ENCODE assay signal across 9 mouse cellular contexts in genomic region chr12:8327675-8328053, GRCm38 (mm10). TPM values are rescaled to one million over a fixed set of nuclear protein-coding genes. Genes with fewer than 3 reads are reported as not detected.
DNase-seq lines count a peak whose midpoint lies in the region; ATAC-seq and TF ChIP-seq lines count a peak whose summit lies in the region.
"Had no signal": no experiment of that assay in that cellular context is flagged by ENCODE, and none has a peak within 500 bp of the region (broad histone marks: within the 10 kb centered on the region; RNA-seq: fewer than 3 reads in every experiment).

No protein-coding gene starts in this region.

- 87% methylated on average over 1 of the region's 1 CpGs for WGBS in heart, embryonic 15.5 days
- WGBS in forebrain, embryonic 16.5 days, result 65% methylated on average over 1 of the region's 1 CpGs
- 62% methylated on average over 1 of the region's 1 CpGs for WGBS in midbrain, embryonic 12.5 days
- WGBS in thymus, adult 2 months, result 79% methylated on average over 1 of the region's 1 CpGs

- ATAC-seq in heart, embryonic 15.5 days (replicated peaks; ENCODE audit: insufficient number of reproducible peaks, insufficient read depth, low FRiP score, low read depth), result no peak
- ATAC-seq in forebrain, embryonic 16.5 days, result no peak
- no peak for ATAC-seq in midbrain, embryonic 12.5 days (ENCODE audit: low FRiP score, low read depth)

- no peak overlapping the region for H3K4me3 ChIP-seq in heart, embryonic 15.5 days
- H3K4me3 ChIP-seq in brown adipose tissue, adult 24 weeks (ENCODE audit: insufficient read depth, low read depth, low read length), result no peak overlapping the region
- H3K4me3 ChIP-seq in forebrain, embryonic 16.5 days (replicated peaks; ENCODE audit: low read length), result no peak overlapping the region
- no peak overlapping the region for H3K4me3 ChIP-seq in midbrain, embryonic 12.5 days
- H3K4me3 ChIP-seq in thymus, adult 2 months (ENCODE audit: control insufficient read depth, insufficient read depth, low read length), result no peak overlapping the region

- H3K27ac ChIP-seq in heart, embryonic 15.5 days, result peak overlapping the region; percentile 8; the same call in 1 of the 2 replicates
- peak overlapping the region; percentile 82 for H3K27ac ChIP-seq in brown adipose tissue, adult 24 weeks (replicated peaks; ENCODE audit: low read depth, low read length)
- peak overlapping the region; percentile 78 for H3K27ac ChIP-seq in forebrain, embryonic 16.5 days (ENCODE audit: low read length)
- H3K27ac ChIP-seq in midbrain, embryonic 12.5 days (replicated peaks), result peak overlapping the region; percentile 54
- H3K27ac ChIP-seq in thymus, adult 2 months (ENCODE audit: control insufficient read depth, insufficient read depth, low read length), result no peak overlapping the region

- no peak overlapping the region for H3K4me2 ChIP-seq in heart, embryonic 15.5 days
- no peak overlapping the region for H3K4me2 ChIP-seq in forebrain, embryonic 16.5 days (ENCODE audit: low read length)
- H3K4me2 ChIP-seq in midbrain, embryonic 12.5 days (replicated peaks), result no peak overlapping the region

- H3K9ac ChIP-seq in heart, embryonic 15.5 days, result no peak overlapping the region
- H3K9ac ChIP-seq in forebrain, embryonic 16.5 days (replicated peaks; ENCODE audit: low read depth, low read length), result peak overlapping the region; percentile 45
- peak overlapping the region; percentile 28; the same call in 1 of the 2 replicates for H3K9ac ChIP-seq in midbrain, embryonic 12.5 days (replicated peaks)

- peaks cover 25% of the 10 kb centered on the region for H3K4me1 ChIP-seq in heart, embryonic 15.5 days (replicated peaks)
- peaks cover 9% of the 10 kb centered on the region for H3K4me1 ChIP-seq in brown adipose tissue, adult 24 weeks (ENCODE audit: control insufficient read depth, insufficient read depth, insufficient read length, low read length)
- peaks cover 28% of the 10 kb centered on the region for H3K4me1 ChIP-seq in forebrain, embryonic 16.5 days (replicated peaks; ENCODE audit: control insufficient read depth, insufficient read depth, low read length)
- H3K4me1 ChIP-seq in midbrain, embryonic 12.5 days, result peaks cover 20% of the 10 kb centered on the region
- H3K4me1 ChIP-seq in thymus, adult 2 months (replicated peaks; ENCODE audit: control insufficient read depth, insufficient read depth, low read length), result no peaks in the 10 kb centered on the region

- peaks cover 10% of the 10 kb centered on the region; the same call in 1 of the 2 replicates for H3K36me3 ChIP-seq in heart, embryonic 15.5 days
- peaks cover 3% of the 10 kb centered on the region; the same call in 1 of the 2 replicates for H3K36me3 ChIP-seq in forebrain, embryonic 16.5 days (ENCODE audit: control insufficient read depth, insufficient read depth)
- H3K36me3 ChIP-seq in midbrain, embryonic 12.5 days, result peaks cover 12% of the 10 kb centered on the region; the same call in 1 of the 2 replicates
- H3K36me3 ChIP-seq in thymus, adult 2 months (ENCODE audit: control insufficient read depth, insufficient read depth, low read length), result no peaks in the 10 kb centered on the region

- TF ChIP-seq POLR2A in thymus, adult 2 months (IDR thresholded peaks at IDR 0.05; ENCODE audit: control insufficient read depth, extremely low read depth, insufficient read depth, low read length, poor library complexity), result no peak

- no peak for TF ChIP-seq CTCF in thymus, adult 2 months (IDR thresholded peaks at IDR 0.05; ENCODE audit: borderline replicate concordance, control insufficient read depth, extremely low read depth, insufficient read depth, low read length, poor library complexity)

- DNase-seq in heart, adult 18-20 months, result no peak
- no peak for DNase-seq in Muller cell, postnatal 12 days (ENCODE audit: inconsistent ontology term)
- no peak for DNase-seq in thymus, adult 2 months
- DNase-seq in adrenal gland, adult 8-10 months, result no peak

- H3K27me3 ChIP-seq in heart, embryonic 15.5 days, result no peaks in the 10 kb centered on the region
- no peaks in the 10 kb centered on the region for H3K27me3 ChIP-seq in forebrain, embryonic 16.5 days (replicated peaks; ENCODE audit: control insufficient read depth, insufficient read depth, low read length)
- H3K27me3 ChIP-seq in midbrain, embryonic 12.5 days, result no peaks in the 10 kb centered on the region
- no peaks in the 10 kb centered on the region for H3K27me3 ChIP-seq in thymus, adult 2 months (ENCODE audit: control insufficient read depth, insufficient read depth, low read length)

- no peaks in the 10 kb centered on the region for H3K9me3 ChIP-seq in heart, embryonic 15.5 days (replicated peaks)
- no peaks in the 10 kb centered on the region for H3K9me3 ChIP-seq in forebrain, embryonic 16.5 days (ENCODE audit: control insufficient read depth, low read length)
- H3K9me3 ChIP-seq in midbrain, embryonic 12.5 days, result no peaks in the 10 kb centered on the region

RNA-seq across cellular contexts. Expression of gene Hs1bp3, which starts 14.4 kb away (rescaled TPM):
- 12.1 and 16.5 TPM in 2 replicates for polyA plus RNA-seq in heart, embryonic 15.5 days (2015; fragmentation: Nextera tagmentation; extraction: Ambion mirVana)
- 10 to 100 TPM; 13.8 to 15.6 TPM for total RNA-seq in heart, adult 18-20 months (2021)
- 5.7 and 7.6 TPM in 2 replicates for polyA plus RNA-seq in brown adipose tissue, adult 24 weeks (2012; ENCODE audit: insufficient read depth, insufficient read length, missing spikeins)
- 11.1 and 12.3 TPM in 2 replicates for polyA plus RNA-seq in forebrain, embryonic 16.5 days (2015; fragmentation: Nextera tagmentation; extraction: Ambion mirVana)
- 11.3 and 11.4 TPM in 2 replicates for polyA plus RNA-seq in midbrain, embryonic 12.5 days (2016; fragmentation: Nextera tagmentation; extraction: Ambion mirVana)
- polyA plus RNA-seq in thymus, adult 2 months (2012; rRNA removed), result 12.4 and 14.3 TPM in 2 replicates
- 10 to 100 TPM; 18.4 to 33.8 (median 20.6) TPM for total RNA-seq in adrenal gland, adult 8-10 months (2022)

RNA-seq across cellular contexts. Expression of gene Gdf7, which starts 25.9 kb away (rescaled TPM):
- polyA plus RNA-seq in heart, embryonic 15.5 days (2015; fragmentation: Nextera tagmentation; extraction: Ambion mirVana), result 0.10 TPM in 1 of 2 replicates, not detected in the other
- total RNA-seq in heart, adult 18-20 months (2021), result under 1 TPM; 0.17 to 0.26 TPM
- polyA plus RNA-seq in brown adipose tissue, adult 24 weeks (2012; ENCODE audit: insufficient read depth, insufficient read length, missing spikeins), result not detected in 2 replicates
- not detected in 2 replicates for polyA plus RNA-seq in forebrain, embryonic 16.5 days (2015; fragmentation: Nextera tagmentation; extraction: Ambion mirVana)
- 0.74 and 1.2 TPM in 2 replicates for polyA plus RNA-seq in midbrain, embryonic 12.5 days (2016; fragmentation: Nextera tagmentation; extraction: Ambion mirVana)
- polyA plus RNA-seq in thymus, adult 2 months (2012; rRNA removed), result 2.3 and 3.5 TPM in 2 replicates
- total RNA-seq in adrenal gland, adult 8-10 months (2022), result under 1 TPM in 1 of 4 experiments, not detected in 3; 0.23 TPM
- total RNA-seq: liver, adult 2 months had no signal
- polyA plus RNA-seq: liver, adult 2 months had no signal
